Mouse (Mus musculus): ENCODE measurements at regions not wholly inside any gene's neighbourhood (a gene's known extent, or its start where the extent isn't known, plus 50 kb on each side); places are given as distances from the start of the nearest gene placed in this dataset.

DNA sequence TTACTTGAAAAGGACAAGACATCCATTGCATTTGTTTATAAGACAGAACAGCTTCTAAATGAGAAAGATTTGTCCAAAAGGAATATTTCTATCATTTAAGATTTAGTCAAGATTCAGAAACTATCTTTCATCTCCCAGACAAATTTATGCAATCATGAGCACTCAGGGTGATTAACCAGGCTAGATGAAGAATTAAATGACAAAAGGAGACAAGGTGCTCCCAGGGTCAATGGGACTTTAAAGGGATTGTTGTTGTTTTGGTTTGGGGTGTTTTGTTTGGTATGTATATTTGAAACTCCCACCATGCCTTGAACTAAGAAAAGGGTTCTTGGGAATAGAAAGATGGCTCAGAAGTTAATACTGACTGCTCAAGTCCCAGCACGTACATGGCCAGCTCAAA, 522.6 kb upstream of the Tbl1xr1 start:
- no peak overlapping the region for H3K27ac ChIP-seq (ENCODE audit: insufficient read depth, low read depth, low read length)
- no peak overlapping the region for H3K4me3 ChIP-seq (ENCODE audit: insufficient read depth, low read depth, low read length)
- 100% methylated on average over 1 of the region's 1 CpGs for WGBS
- H3K4me1 ChIP-seq (ENCODE audit: control insufficient read depth, insufficient read depth, low read length), result no peaks in the 10 kb centered on the region
- TF ChIP-seq POLR2A (IDR thresholded peaks at IDR 0.05; ENCODE audit: insufficient read depth, low read depth, low read length), result no peak

- Histone ChIP-seq H3K27ac (ENCODE audit: insufficient read depth, low read depth, low read length) (no peak overlapping the region), H3K4me1 (ENCODE audit: control insufficient read depth, insufficient read depth, low read length) (no peaks in the 10 kb centered on the region), H3K4me3 (ENCODE audit: insufficient read depth, low read depth, low read length) (no peak overlapping the region)
- 61% methylated on average over 12 of the region's 12 CpGs for WGBS
- TF ChIP-seq POLR2A (IDR thresholded peaks at IDR 0.05; ENCODE audit: insufficient read depth, low read depth, low read length) (no peak), CTCF (IDR thresholded peaks at IDR 0.05; ENCODE audit: insufficient read depth, low read depth, low read length) (no peak)
Observed at GRCm38 (mm10) chr3:21557963-21558441, 518.5 kb upstream of the Tbl1xr1 start.

DNA sequence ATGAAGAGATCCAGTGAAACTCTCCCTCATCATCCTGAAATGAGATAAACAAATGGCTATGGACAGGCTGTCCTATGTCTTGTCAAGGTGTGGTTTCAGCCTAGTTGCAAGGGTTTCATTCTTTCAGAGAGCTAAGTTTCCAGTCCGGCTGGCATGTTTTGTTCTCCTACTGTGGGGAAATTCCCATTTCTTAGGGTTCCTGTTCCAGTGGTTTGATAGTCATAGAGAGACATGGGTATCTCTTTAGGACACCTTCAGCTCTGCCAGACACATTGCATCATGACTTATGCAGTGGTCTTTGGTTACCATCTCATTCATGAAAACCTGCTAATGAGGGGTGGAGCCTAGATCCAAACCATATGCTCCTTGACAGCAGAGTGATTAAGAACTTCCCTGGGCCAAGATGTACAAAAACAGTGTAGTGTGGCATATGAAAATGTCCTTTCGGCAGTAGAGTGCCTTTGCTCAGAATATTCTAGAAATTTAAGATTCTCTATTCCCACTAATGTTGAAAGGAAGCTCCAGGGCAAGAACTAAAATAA, 513.6 kb upstream of the Tbl1xr1 start:
- 94% methylated on average over 2 of the region's 2 CpGs for WGBS
- no peak overlapping the region for H3K27ac ChIP-seq (ENCODE audit: insufficient read depth, low read depth, low read length)
- TF ChIP-seq POLR2A (IDR thresholded peaks at IDR 0.05; ENCODE audit: insufficient read depth, low read depth, low read length), result no peak
- no peak for TF ChIP-seq CTCF (IDR thresholded peaks at IDR 0.05; ENCODE audit: insufficient read depth, low read depth, low read length)
- peaks cover 8% of the 10 kb centered on the region for H3K4me1 ChIP-seq (ENCODE audit: control insufficient read depth, insufficient read depth, low read length)
- H3K4me3 ChIP-seq (ENCODE audit: insufficient read depth, low read depth, low read length), result no peak overlapping the region

DNA sequence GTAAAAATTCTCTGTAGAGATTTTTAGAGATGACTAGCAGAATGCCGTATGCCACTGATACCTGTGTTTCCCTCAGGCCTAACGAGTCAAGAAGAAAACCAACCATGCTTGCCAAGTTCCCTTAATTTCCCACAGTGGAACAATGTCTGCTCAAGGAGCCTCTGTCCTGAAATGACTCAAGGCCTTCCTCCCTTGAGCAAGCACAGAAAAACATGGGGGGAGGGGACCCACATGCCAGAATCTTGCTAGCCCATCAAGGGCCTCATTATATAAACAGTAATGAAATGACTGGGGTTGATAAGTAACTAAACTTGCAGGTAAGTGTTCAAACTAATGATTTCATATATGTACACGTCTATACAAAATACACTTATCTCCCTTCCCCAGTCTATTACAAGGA, 513.0 kb upstream of the Tbl1xr1 start:
- TF ChIP-seq CTCF (IDR thresholded peaks at IDR 0.05; ENCODE audit: insufficient read depth, low read depth, low read length) (no peak), POLR2A (IDR thresholded peaks at IDR 0.05; ENCODE audit: insufficient read depth, low read depth, low read length) (no peak)
- H3K4me1 ChIP-seq (ENCODE audit: control insufficient read depth, insufficient read depth, low read length), result peaks cover 8% of the 10 kb centered on the region
- H3K27ac ChIP-seq (ENCODE audit: insufficient read depth, low read depth, low read length), result no peak overlapping the region
- no peak overlapping the region for H3K4me3 ChIP-seq (ENCODE audit: insufficient read depth, low read depth, low read length)
- WGBS, result 51% methylated on average over 3 of the region's 3 CpGs

DNA sequence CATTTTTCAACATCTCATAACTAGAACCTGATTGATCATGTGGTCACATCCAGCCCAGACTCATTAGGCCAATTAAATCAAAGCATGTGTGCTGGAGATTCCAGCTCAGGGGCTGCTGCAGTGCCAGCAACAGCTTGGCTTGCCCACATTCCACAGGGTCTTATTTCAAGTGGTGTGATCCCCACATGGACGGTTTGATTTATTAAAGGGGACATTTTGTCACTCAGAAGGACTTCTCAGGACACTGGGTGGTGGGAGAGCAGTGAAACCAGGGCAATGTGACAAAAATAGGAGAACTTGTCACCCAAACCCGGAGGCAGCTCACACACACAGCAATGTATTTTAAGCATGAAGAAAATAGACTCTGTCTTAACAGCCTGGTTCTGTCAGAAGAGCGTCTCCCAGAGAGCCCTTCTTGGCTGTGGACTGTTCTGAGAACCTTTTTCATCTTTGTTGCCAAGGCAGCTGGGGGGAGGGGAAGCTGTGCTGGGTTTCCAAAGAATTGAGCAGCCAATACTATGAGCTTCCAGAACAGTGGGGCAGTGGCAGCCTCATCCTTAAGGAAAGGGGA, 512.2 kb upstream of the Tbl1xr1 start:
- TF ChIP-seq POLR2A (IDR thresholded peaks at IDR 0.05; ENCODE audit: insufficient read depth, low read depth, low read length) (no peak), CTCF (IDR thresholded peaks at IDR 0.05; ENCODE audit: insufficient read depth, low read depth, low read length) (no peak)
- WGBS, result 4% methylated on average over 3 of the region's 3 CpGs
- H3K4me1 ChIP-seq (ENCODE audit: control insufficient read depth, insufficient read depth, low read length), result peaks cover 8% of the 10 kb centered on the region
- H3K4me3 ChIP-seq (ENCODE audit: insufficient read depth, low read depth, low read length), result no peak overlapping the region
- peak overlapping the region; percentile 48 for H3K27ac ChIP-seq (ENCODE audit: insufficient read depth, low read depth, low read length)

DNA sequence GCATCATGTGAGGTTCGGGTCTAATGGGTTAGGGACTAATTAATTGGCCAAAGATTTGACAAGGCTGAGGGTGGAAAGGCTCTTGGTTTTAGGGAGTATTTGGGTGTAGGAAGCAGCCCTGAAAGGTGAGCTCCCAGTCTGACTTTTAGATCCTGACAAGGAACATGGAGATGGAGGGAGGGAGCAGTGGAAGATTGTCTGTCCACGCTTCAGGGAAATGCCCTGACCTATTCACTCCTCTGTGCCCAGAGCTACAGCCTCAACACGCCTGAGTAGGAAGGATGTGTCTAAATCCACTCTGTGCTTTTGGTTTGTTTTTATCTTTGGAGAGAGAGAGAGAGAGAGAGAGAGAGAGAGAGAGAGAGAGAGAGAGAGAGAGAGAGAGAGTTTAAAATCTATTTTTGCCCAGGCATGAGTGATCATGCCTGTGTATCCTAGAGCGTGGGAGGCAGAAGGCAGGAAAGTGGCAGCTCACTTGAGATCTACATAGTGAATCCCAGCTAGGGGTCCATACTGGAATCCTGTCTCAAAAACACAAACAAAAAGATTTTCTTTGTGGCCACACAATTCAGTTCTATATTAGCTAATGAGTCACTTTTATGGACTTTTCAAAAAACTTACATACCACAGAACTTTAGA, 511.5 kb upstream of the Tbl1xr1 start:
- peak overlapping the region; percentile 48 for H3K27ac ChIP-seq (ENCODE audit: insufficient read depth, low read depth, low read length)
- TF ChIP-seq POLR2A (IDR thresholded peaks at IDR 0.05; ENCODE audit: insufficient read depth, low read depth, low read length) (no peak), CTCF (IDR thresholded peaks at IDR 0.05; ENCODE audit: insufficient read depth, low read depth, low read length) (no peak)
- peaks cover 8% of the 10 kb centered on the region for H3K4me1 ChIP-seq (ENCODE audit: control insufficient read depth, insufficient read depth, low read length)
- WGBS, result 37% methylated on average over 4 of the region's 4 CpGs
- no peak overlapping the region for H3K4me3 ChIP-seq (ENCODE audit: insufficient read depth, low read depth, low read length)

GRCm38 (mm10) chr3:21569721-21570120, 506.7 kb upstream of the Tbl1xr1 start:
- WGBS, result 26% methylated on average over 1 of the region's 1 CpGs
- Histone ChIP-seq H3K4me1 (ENCODE audit: control insufficient read depth, insufficient read depth, low read length) (no peaks in the 10 kb centered on the region), H3K4me3 (ENCODE audit: insufficient read depth, low read depth, low read length) (no peak overlapping the region), H3K27ac (ENCODE audit: insufficient read depth, low read depth, low read length) (no peak overlapping the region)
- TF ChIP-seq CTCF (IDR thresholded peaks at IDR 0.05; ENCODE audit: insufficient read depth, low read depth, low read length) (no peak), POLR2A (IDR thresholded peaks at IDR 0.05; ENCODE audit: insufficient read depth, low read depth, low read length) (no peak)

DNA sequence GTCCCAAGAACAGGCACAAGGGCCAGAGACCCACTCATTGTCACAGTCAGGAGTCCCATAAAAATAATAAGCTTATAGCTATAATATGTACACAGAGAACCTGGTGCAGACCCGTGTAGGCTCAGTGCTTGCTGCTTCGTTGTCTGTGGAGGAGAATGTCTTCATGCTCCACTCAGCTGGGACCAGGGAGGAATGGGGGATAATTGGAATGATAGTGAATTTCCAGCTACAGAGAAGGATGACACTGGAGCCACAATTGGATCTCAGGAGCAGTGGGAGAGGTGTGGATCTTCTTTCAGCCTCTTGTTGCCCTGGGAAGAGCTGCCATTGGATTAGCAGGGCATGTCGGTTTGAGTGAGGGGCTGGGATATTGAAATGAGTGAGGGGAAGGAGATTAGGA, 497.8 kb upstream of the Tbl1xr1 start:
- no peak for TF ChIP-seq CTCF (IDR thresholded peaks at IDR 0.05; ENCODE audit: insufficient read depth, low read depth, low read length)
- TF ChIP-seq POLR2A (IDR thresholded peaks at IDR 0.05; ENCODE audit: insufficient read depth, low read depth, low read length), result no peak
- Histone ChIP-seq H3K4me3 (ENCODE audit: insufficient read depth, low read depth, low read length) (no peak overlapping the region), H3K4me1 (ENCODE audit: control insufficient read depth, insufficient read depth, low read length) (no peaks in the 10 kb centered on the region), H3K27ac (ENCODE audit: insufficient read depth, low read depth, low read length) (no peak overlapping the region)
- WGBS, result 88% methylated on average over 3 of the region's 3 CpGs

DNA sequence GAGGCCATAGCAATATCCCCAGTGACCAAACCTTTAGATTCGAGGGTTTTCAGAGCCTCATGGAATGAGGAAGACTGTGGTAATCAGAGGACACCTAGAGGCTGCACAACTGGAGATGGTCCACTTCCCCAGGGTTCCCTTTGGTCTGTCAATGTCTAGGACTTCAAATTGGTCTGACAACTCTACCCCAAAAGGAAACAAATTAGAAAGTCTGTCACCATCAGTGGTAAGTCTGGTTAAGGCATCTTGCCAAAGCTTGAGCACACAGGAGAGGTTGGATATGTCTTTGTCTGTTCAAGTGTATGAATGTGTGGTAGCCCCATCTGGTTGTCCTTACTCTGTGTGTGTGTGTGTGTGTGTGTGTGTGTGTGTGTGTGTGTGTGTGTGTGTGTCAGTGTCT, 494.3 kb upstream of the Tbl1xr1 start:
- H3K27ac ChIP-seq (ENCODE audit: insufficient read depth, low read depth, low read length), result no peak overlapping the region
- no peak for TF ChIP-seq CTCF (IDR thresholded peaks at IDR 0.05; ENCODE audit: insufficient read depth, low read depth, low read length)
- TF ChIP-seq POLR2A (IDR thresholded peaks at IDR 0.05; ENCODE audit: insufficient read depth, low read depth, low read length), result no peak
- no peaks in the 10 kb centered on the region for H3K4me1 ChIP-seq (ENCODE audit: control insufficient read depth, insufficient read depth, low read length)
- WGBS, result 91% methylated on average over 1 of the region's 1 CpGs
- no peak overlapping the region for H3K4me3 ChIP-seq (ENCODE audit: insufficient read depth, low read depth, low read length)
